Mouse (Mus musculus) thymus, adult 2 months (tissue): ENCODE measurements around the gene Wipf2. TPM values are rescaled to one million over a fixed set of nuclear protein-coding genes. Genes with fewer than 3 reads are reported as not detected.

Source experiments
- DNase-seq: peaks from one replicate; pipeline ENCODE4 v3.0.0; 2021
- H3K27ac ChIP-seq: fragments of 200-500 bp; 2 replicates; pipeline ENCODE4 v1.5.1; 2012; ENCODE audit warnings: low read length, control low read depth; ENCODE audit not compliant: control insufficient read depth, insufficient read depth
- H3K27me3 ChIP-seq: fragments of 200-500 bp; 2 replicates; pipeline ENCODE4 v1.6.1; 2012; ENCODE audit warnings: mild to moderate bottlenecking, low read length, moderate library complexity, mixed read lengths; ENCODE audit not compliant: control insufficient read depth, insufficient read depth
- H3K36me3 ChIP-seq: fragments of 200-500 bp; 2 replicates; pipeline ENCODE4 v1.6.1; 2012; ENCODE audit warnings: mild to moderate bottlenecking, low read length, moderate library complexity; ENCODE audit not compliant: control insufficient read depth, insufficient read depth
- H3K4me1 ChIP-seq: fragments of 200-500 bp; replicated peaks from 2 replicates; pipeline ENCODE4 v1.6.1; 2012; ENCODE audit warnings: low read length; ENCODE audit not compliant: control insufficient read depth, insufficient read depth
- H3K4me3 ChIP-seq: fragments of 200-500 bp; 2 replicates; pipeline ENCODE4 v1.5.1; 2012; ENCODE audit warnings: mild to moderate bottlenecking, low read length, control low read depth, moderate library complexity; ENCODE audit not compliant: control insufficient read depth, insufficient read depth
- CTCF ChIP-seq: fragments of 200-500 bp; IDR thresholded peaks from 2 replicates; pipeline ENCODE4 v1.5.1; 2012; ENCODE audit warnings: mild to moderate bottlenecking, control low read depth, low read length, moderate library complexity, borderline replicate concordance; ENCODE audit not compliant: control insufficient read depth, poor library complexity, insufficient read depth; ENCODE audit errors: extremely low read depth
- POLR2A ChIP-seq: fragments of 200-500 bp; IDR thresholded peaks from 2 replicates; pipeline ENCODE4 v1.6.1; 2012; ENCODE audit warnings: mild to moderate bottlenecking, low read length, control low read depth, moderate library complexity; ENCODE audit not compliant: control insufficient read depth, poor library complexity, insufficient read depth; ENCODE audit errors: extremely low read depth
- WGBS: fragments of 180-500 bp; shearing (Covaris S2); methylation state at CpG from one replicate; pipeline ENCODE4 v1.1.7; 2018; 5-methylcytosine and 5-hydroxymethylcytosine counted together
- polyA plus RNA-seq: library from polyadenylated mRNA; depleted of rRNA; stranded (reverse); fragments of >200 nt; gene quantifications from 2 replicates; pipeline ENCODE4 v1.2.3, GENCODE M21; 2012

The Wipf2 gene
- polyA plus RNA-seq, 1 experiment, result 23.9 TPM

- DNase-seq, result no peak
- no peak overlapping the region for H3K27ac ChIP-seq
- WGBS, result 91% methylated on average over 4 of the region's 4 CpGs
These were observed 25.6 kb downstream of the Wipf2 start for GRCm38 (mm10) chr11:98889077-98889476.

GRCm38 (mm10) chr11:98889977-98890376 is 26.5 kb downstream of the Wipf2 start:
- H3K4me1 ChIP-seq, result no peaks in the 10 kb centered on the region
- H3K27ac ChIP-seq, result no peak overlapping the region
- peaks cover 60% of the 10 kb centered on the region for H3K36me3 ChIP-seq
- H3K4me3 ChIP-seq, result no peak overlapping the region
- TF ChIP-seq POLR2A (no peak), CTCF (no peak)
- no peaks in the 10 kb centered on the region for H3K27me3 ChIP-seq
- WGBS, result 97% methylated on average over 5 of the region's 5 CpGs
- no peak for DNase-seq

More at GRCm38 (mm10) chr11:98889077-98889476, 25.6 kb downstream of the Wipf2 start:
- Histone ChIP-seq H3K4me3 (no peak overlapping the region), H3K27me3 (no peaks in the 10 kb centered on the region), H3K4me1 (no peaks in the 10 kb centered on the region), H3K36me3 (peaks cover 60% of the 10 kb centered on the region)
- TF ChIP-seq CTCF (no peak), POLR2A (no peak)

GRCm38 (mm10) chr11:98892426-98892825 is 29.0 kb downstream of the Wipf2 start:
- Histone ChIP-seq H3K4me3 (no peak overlapping the region), H3K4me1 (no peaks in the 10 kb centered on the region), H3K36me3 (peaks cover 61% of the 10 kb centered on the region), H3K27ac (no peak overlapping the region), H3K27me3 (no peaks in the 10 kb centered on the region)
- DNase-seq, result no peak
- WGBS, result 93% methylated on average over 5 of the region's 5 CpGs
- TF ChIP-seq CTCF (no peak), POLR2A (no peak)

- peaks cover 39% of the 10 kb centered on the region for H3K36me3 ChIP-seq
- TF ChIP-seq POLR2A, result no peak
- no peak for TF ChIP-seq CTCF
These were observed 37.2 kb downstream of the Wipf2 start for GRCm38 (mm10) chr11:98900529-98901125.

GRCm38 (mm10) chr11:98902621-98903245 is 39.3 kb downstream of the Wipf2 start:
- Histone ChIP-seq H3K27ac (no peak overlapping the region), H3K36me3 (peaks cover 20% of the 10 kb centered on the region; the same call in 1 of the 2 replicates), H3K4me3 (no peak overlapping the region), H3K27me3 (no peaks in the 10 kb centered on the region), H3K4me1 (peaks cover 9% of the 10 kb centered on the region)
- no peak for TF ChIP-seq CTCF
- no peak for TF ChIP-seq POLR2A
- 98% methylated on average over 10 of the region's 10 CpGs for WGBS
- no peak for DNase-seq

More at GRCm38 (mm10) chr11:98900529-98901125, 37.2 kb downstream of the Wipf2 start:
- 12% methylated on average over 12 of the region's 12 CpGs for WGBS
- H3K27me3 ChIP-seq, result no peaks in the 10 kb centered on the region
- peak overlapping the region; percentile 28 for H3K4me3 ChIP-seq
- DNase-seq, result peak; percentile 43
- H3K4me1 ChIP-seq, result peaks cover 9% of the 10 kb centered on the region
- H3K27ac ChIP-seq, result peak overlapping the region; percentile 68

- Histone ChIP-seq H3K36me3 (peaks cover 7% of the 10 kb centered on the region; the same call in 1 of the 2 replicates), H3K27ac (no peak overlapping the region), H3K4me3 (no peak overlapping the region), H3K27me3 (no peaks in the 10 kb centered on the region), H3K4me1 (peaks cover 17% of the 10 kb centered on the region)
- WGBS, result 97% methylated on average over 2 of the region's 2 CpGs
- no peak for TF ChIP-seq CTCF
- no peak for TF ChIP-seq POLR2A
- DNase-seq, result no peak
These were observed 41.1 kb downstream of the Wipf2 start for GRCm38 (mm10) chr11:98904577-98904976.
